Mouse (Mus musculus): Measurements from ENCODE around the gene Ece2.

DNA sequence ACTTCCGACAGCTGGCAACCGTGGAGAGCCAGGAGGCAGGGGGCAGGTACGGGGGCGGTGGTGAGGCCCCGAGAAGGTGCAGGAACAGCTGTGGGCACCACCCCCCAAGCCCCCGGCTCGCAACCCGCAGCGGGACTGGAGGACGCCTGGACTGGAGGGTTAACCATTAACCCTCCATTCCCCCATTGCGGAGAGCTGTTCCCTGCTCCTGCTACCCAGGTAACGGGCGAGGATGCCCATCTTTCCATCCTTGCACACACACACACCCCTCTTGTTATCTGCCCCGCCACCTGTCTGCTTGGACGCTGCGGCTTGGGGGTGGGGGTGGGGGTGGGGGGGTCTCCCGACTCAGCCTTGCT lies 39.0 kb upstream of the Ece2 start:
- TF ChIP-seq CTCF (IDR thresholded peaks at IDR 0.05; ENCODE audit: low read depth) (no peak), EP300 (IDR thresholded peaks at IDR 0.05; ENCODE audit: low read depth) (no peak)

Measured in liver, postnatal 0 days (tissue).